Mouse (Mus musculus) liver, embryonic 14.5 days (tissue): ENCODE results near the gene Epn3. TPM values are rescaled to one million over a fixed set of nuclear protein-coding genes. Genes with fewer than 3 reads are reported as not detected.

Experiments used
- ATAC-seq: fragments of 200-750 bp; cut with Nextera tagmentation; 2 replicates; pipeline ENCODE4 v1.8.0; 2017; ENCODE audit warnings: moderate number of reproducible peaks, mild to moderate bottlenecking, moderate library complexity; ENCODE audit not compliant: insufficient read depth
- DNase-seq, 3 experiments: peaks; one replicate each; pipeline ENCODE4 v3.0.0-alpha.2; 2012 to 2013; ENCODE audit warnings: low read depth in 3 of 3, low spot score in 3 of 3
- H3K27ac ChIP-seq: fragments of 300-500 bp; sonication (generic); 2 replicates; pipeline ENCODE4 v1.5.1; 2014; ENCODE audit warnings: moderate library complexity, mild to moderate bottlenecking, control low read depth, inconsistent platforms
- H3K27me3 ChIP-seq: fragments of 300-500 bp; sonication (generic); 2 replicates; pipeline ENCODE4 v1.6.1; 2014; ENCODE audit warnings: mild to moderate bottlenecking, low read length, moderate library complexity; ENCODE audit not compliant: control insufficient read depth, insufficient read depth
- H3K36me3 ChIP-seq: fragments of 300-500 bp; sonication (generic); replicated peaks from 2 replicates; pipeline ENCODE4 v1.6.1; 2014; ENCODE audit warnings: low read depth; ENCODE audit not compliant: control insufficient read depth, insufficient read depth
- H3K4me1 ChIP-seq, 2 experiments: fragments of 200-500 bp in 1 of 2; fragments of 300-500 bp in 1 of 2; sonication (generic) in 1 of 2; replicated peaks; 2 replicates each; pipeline ENCODE4 v1.6.1; 2012 to 2014; ENCODE audit warnings: antibody characterized with exemption in 1 of 2, inconsistent platforms in 1 of 2, low read length in 1 of 2; ENCODE audit not compliant: control insufficient read depth in 2 of 2, insufficient read depth in 2 of 2
- H3K4me2 ChIP-seq: fragments of 300-500 bp; sonication (generic); 2 replicates; pipeline ENCODE4 v1.6.1; 2014; ENCODE audit warnings: low read depth, mild to moderate bottlenecking, control low read depth, moderate library complexity
- H3K4me3 ChIP-seq, 2 experiments: fragments of 200-500 bp in 1 of 2; fragments of 300-500 bp in 1 of 2; sonication (generic) in 1 of 2; 2 replicates each; pipeline ENCODE4 v1.5.1; 2012 to 2014; ENCODE audit warnings: low read depth in 2 of 2, low read length in 2 of 2, mild to moderate bottlenecking in 2 of 2, control low read depth in 1 of 2, inconsistent platforms in 1 of 2, moderate library complexity in 1 of 2; ENCODE audit not compliant: insufficient read depth in 1 of 2
- H3K9ac ChIP-seq: fragments of 300-500 bp; sonication (generic); replicated peaks from 2 replicates; pipeline ENCODE4 v1.6.1; 2014; ENCODE audit warnings: mild to moderate bottlenecking, control low read depth, moderate library complexity
- H3K9me3 ChIP-seq: fragments of 300-500 bp; sonication (generic); 2 replicates; pipeline ENCODE4 v1.6.1; 2016; ENCODE audit warnings: low read length, mixed read lengths; ENCODE audit not compliant: control insufficient read depth
- CTCF ChIP-seq: IDR thresholded peaks from 2 replicates; pipeline ENCODE4 v1.5.1; 2016; ENCODE audit warnings: antibody characterized with exemption, low read depth, control low read depth
- EP300 ChIP-seq: IDR thresholded peaks from 2 replicates; pipeline ENCODE4 v1.6.1; 2016; ENCODE audit warnings: antibody characterized with exemption, low read depth
- WGBS: fragments of 180-500 bp; shearing (Covaris S2); extraction: QIAGEN DNeasy Blood & Tissue Kit; methylation state at CpG from one replicate; pipeline ENCODE4 v1.1.7; 2014; ENCODE audit not compliant: insufficient replicate concordance; 5-methylcytosine and 5-hydroxymethylcytosine counted together
- polyA plus RNA-seq, 2 experiments: library from polyadenylated mRNA; depleted of rRNA in 1 of 2; stranded (reverse) in 1 of 2; unstranded in 1 of 2; fragments of >200 nt; fragmentation: Nextera tagmentation in 1 of 2; extraction: Ambion mirVana in 1 of 2; gene quantifications; 2 replicates each; pipeline versions ENCODE4 v1.2.1 to v1.2.3; 2012 to 2014

Epn3 gene
- polyA plus RNA-seq (2012; rRNA removed) = 0.02 and 0.04 TPM in 2 replicates
- polyA plus RNA-seq (2014; fragmentation: Nextera tagmentation; extraction: Ambion mirVana) = not detected in 2 replicates

- no peak within 1 kb of the TSS for H3K9ac ChIP-seq
- TF ChIP-seq EP300 (no peak), CTCF (no peak)
- peak within 1 kb of the TSS; percentile 39 for H3K4me2 ChIP-seq
- no peaks in the 10 kb centered on the region for H3K36me3 ChIP-seq
- peaks cover 24% of the 10 kb centered on the region for H3K27me3 ChIP-seq
- under 1% methylated on average over 26 of the region's 26 CpGs for WGBS
- H3K4me3 ChIP-seq = no peak within 1 kb of the TSS
- no peak for ATAC-seq
- no peaks in the 10 kb centered on the region for H3K4me1 ChIP-seq
- no peaks in the 10 kb centered on the region for H3K9me3 ChIP-seq
- DNase-seq = no peak
- no peak within 1 kb of the TSS for H3K27ac ChIP-seq
Measured at GRCm38 (mm10) chr11:94499661-94500152, at the start of gene Epn3. Epn3 (minus strand) TSS chr11:94499974.

GRCm38 (mm10) chr11:94548888-94549690 lies 49.3 kb upstream of the Epn3 start, which contains the start of gene Rsad1:
Rsad1 (minus strand) TSS chr11:94549255.
- ATAC-seq (peak; percentile 86), DNase-seq (peak; percentile 62 to 75 (median 68))
- Histone ChIP-seq H3K9me3 (no peaks in the 10 kb centered on the region), H3K4me1 (peaks cover 0 to 4% of the 10 kb centered on the region in 2 experiments; a peak in 2 of 4 replicates), H3K27me3 (no peaks in the 10 kb centered on the region), H3K36me3 (no peaks in the 10 kb centered on the region), H3K27ac (no peak within 1 kb of the TSS), H3K9ac (peak within 1 kb of the TSS; percentile 36), H3K4me2 (peak within 1 kb of the TSS; percentile 79), H3K4me3 (peak within 1 kb of the TSS; percentile 61 to 68)
- 3% methylated on average over 49 of the region's 49 CpGs for WGBS
- no peak for TF ChIP-seq EP300
- peak; percentile 97 for TF ChIP-seq CTCF

GRCm38 (mm10) chr11:94548041-94548784 lies 48.4 kb upstream of the Epn3 start:
- H3K9me3 ChIP-seq = no peaks in the 10 kb centered on the region
- no peak for TF ChIP-seq EP300
- no peak for TF ChIP-seq CTCF
- DNase-seq (no peak), ATAC-seq (peak; percentile 29; the same call in 1 of the 2 replicates)
- peaks cover 0 to 4% of the 10 kb centered on the region in 2 experiments; a peak in 2 of 4 replicates for H3K4me1 ChIP-seq
- no peaks in the 10 kb centered on the region for H3K36me3 ChIP-seq
- peak overlapping the region; percentile 61 to 68 for H3K4me3 ChIP-seq
- peak overlapping the region; percentile 36 for H3K9ac ChIP-seq
- no peak overlapping the region for H3K27ac ChIP-seq
- H3K4me2 ChIP-seq = peak overlapping the region; percentile 79
- WGBS = 10% methylated on average over 24 of the region's 24 CpGs
- H3K27me3 ChIP-seq = no peaks in the 10 kb centered on the region

GRCm38 (mm10) chr11:94547271-94547670 lies 47.5 kb upstream of the Epn3 start:
- H3K4me1 ChIP-seq = peaks cover 0 to 4% of the 10 kb centered on the region in 2 experiments; a peak in 2 of 4 replicates
- WGBS = 73% methylated on average over 6 of the region's 6 CpGs
- H3K36me3 ChIP-seq = no peaks in the 10 kb centered on the region
- no peak for TF ChIP-seq CTCF
- TF ChIP-seq EP300 = no peak
- H3K9me3 ChIP-seq = no peaks in the 10 kb centered on the region
- H3K4me3 ChIP-seq = no peak overlapping the region
- H3K27ac ChIP-seq = no peak overlapping the region
- H3K27me3 ChIP-seq = no peaks in the 10 kb centered on the region
- no peak for DNase-seq
- no peak for ATAC-seq
- H3K9ac ChIP-seq = no peak overlapping the region
- no peak overlapping the region for H3K4me2 ChIP-seq
